9 mouse cellular contexts compared by ENCODE assay signal in genomic region chr17:49691455-49691805, GRCm38 (mm10).
DNase-seq lines count a peak whose midpoint lies in the region; ATAC-seq lines count a peak whose summit lies in the region.
"Had no signal": no experiment of that assay in that cellular context is flagged by ENCODE, and none has a peak within 500 bp of the region (broad histone marks: within the 10 kb centered on the region; RNA-seq: fewer than 3 reads in every experiment).

No protein-coding gene starts in this region.

- WGBS in intestine, embryonic 14.5 days = 70% methylated on average over 9 of the region's 9 CpGs
- 70% methylated on average over 9 of the region's 9 CpGs for WGBS in intestine, embryonic 16.5 days
- WGBS in heart, embryonic 14.5 days = 29% methylated on average over 9 of the region's 9 CpGs
- 72% methylated on average over 9 of the region's 9 CpGs for WGBS in intestine, embryonic 15.5 days
- 62% methylated on average over 9 of the region's 9 CpGs for WGBS in stomach, embryonic 16.5 days
- WGBS in kidney, embryonic 16.5 days = 73% methylated on average over 9 of the region's 9 CpGs

- peak; percentile 55 for ATAC-seq in intestine, embryonic 14.5 days (replicated peaks; ENCODE audit: low FRiP score, low TSS enrichment, low read depth)
- ATAC-seq in intestine, embryonic 16.5 days = no peak; the same call in 1 of the 2 replicates
- no peak for ATAC-seq in heart, embryonic 14.5 days (ENCODE audit: insufficient number of reproducible peaks, insufficient read depth, low FRiP score, low read depth)
- ATAC-seq in intestine, embryonic 15.5 days = 0 out of 2 replicates have a peak, but pooled peaks have one; percentile 23
- peak; percentile 40; the same call in 1 of the 2 replicates for ATAC-seq in stomach, embryonic 16.5 days (ENCODE audit: insufficient read depth, low FRiP score)
- ATAC-seq in kidney, embryonic 16.5 days (ENCODE audit: low FRiP score, low TSS enrichment) = no peak

- no peak overlapping the region for H3K9ac ChIP-seq in intestine, embryonic 14.5 days (ENCODE audit: low read length)
- H3K9ac ChIP-seq in intestine, embryonic 16.5 days (ENCODE audit: low read depth, low read length) = no peak overlapping the region
- H3K9ac ChIP-seq in heart, embryonic 14.5 days (ENCODE audit: low read length) = no peak overlapping the region
- no peak overlapping the region for H3K9ac ChIP-seq in intestine, embryonic 15.5 days
- no peak overlapping the region for H3K9ac ChIP-seq in stomach, embryonic 16.5 days (ENCODE audit: low read length)
- no peak overlapping the region for H3K9ac ChIP-seq in kidney, embryonic 16.5 days (replicated peaks; ENCODE audit: low read length)

- no peaks in the 10 kb centered on the region for H3K9me3 ChIP-seq in intestine, embryonic 14.5 days (ENCODE audit: control insufficient read depth, low read length)
- no peaks in the 10 kb centered on the region for H3K9me3 ChIP-seq in intestine, embryonic 16.5 days (ENCODE audit: control insufficient read depth, low read length)
- 0 out of 2 replicates have a peak, but pooled peaks cover 3% of the 10 kb centered on the region for H3K9me3 ChIP-seq in heart, embryonic 14.5 days (ENCODE audit: control insufficient read depth, low read length)
- no peaks in the 10 kb centered on the region for H3K9me3 ChIP-seq in intestine, embryonic 15.5 days
- no peaks in the 10 kb centered on the region for H3K9me3 ChIP-seq in stomach, embryonic 16.5 days (replicated peaks; ENCODE audit: control insufficient read depth, low read length)
- no peaks in the 10 kb centered on the region for H3K9me3 ChIP-seq in kidney, embryonic 16.5 days (ENCODE audit: low read length)

- DNase-seq in intestine, embryonic 14.5 days (ENCODE audit: low spot score) = peak; percentile 51
- no peak for DNase-seq in urinary bladder, adult 18-20 months (ENCODE audit: low spot score in 2 of 2)
- DNase-seq: right cerebral cortex, postnatal 14 days; thymus, postnatal 4 days had no signal

- no peak overlapping the region for H3K4me2 ChIP-seq in intestine, embryonic 14.5 days (ENCODE audit: low read length)
- H3K4me2 ChIP-seq in intestine, embryonic 16.5 days (ENCODE audit: low read depth, low read length) = no peak overlapping the region
- H3K4me2 ChIP-seq in heart, embryonic 14.5 days (ENCODE audit: low read length) = peak overlapping the region; percentile 34
- no peak overlapping the region for H3K4me2 ChIP-seq in intestine, embryonic 15.5 days (replicated peaks)
- no peak overlapping the region for H3K4me2 ChIP-seq in stomach, embryonic 16.5 days (ENCODE audit: low read depth, low read length)
- H3K4me2 ChIP-seq in kidney, embryonic 16.5 days (replicated peaks; ENCODE audit: low read depth, low read length) = no peak overlapping the region

- H3K36me3 ChIP-seq in intestine, embryonic 14.5 days (ENCODE audit: control insufficient read depth, insufficient read depth, low read length) = no peaks in the 10 kb centered on the region
- no peaks in the 10 kb centered on the region for H3K36me3 ChIP-seq in intestine, embryonic 16.5 days (ENCODE audit: control insufficient read depth, insufficient read depth, low read length)
- H3K36me3 ChIP-seq in heart, embryonic 14.5 days (ENCODE audit: control insufficient read depth, insufficient read depth, low read length) = no peaks in the 10 kb centered on the region
- H3K36me3 ChIP-seq in intestine, embryonic 15.5 days = no peaks in the 10 kb centered on the region
- no peaks in the 10 kb centered on the region for H3K36me3 ChIP-seq in stomach, embryonic 16.5 days (ENCODE audit: control insufficient read depth, insufficient read depth, low read length)
- no peaks in the 10 kb centered on the region for H3K36me3 ChIP-seq in kidney, embryonic 16.5 days (ENCODE audit: insufficient read depth, low read length)

- no peak overlapping the region for H3K4me3 ChIP-seq in intestine, embryonic 14.5 days (ENCODE audit: low read depth, low read length)
- H3K4me3 ChIP-seq in intestine, embryonic 16.5 days (ENCODE audit: low read length) = no peak overlapping the region
- no peak overlapping the region for H3K4me3 ChIP-seq in heart, embryonic 14.5 days (ENCODE audit: control insufficient read depth in 1 of 2, insufficient read depth in 1 of 2, low read depth in 1 of 2, low read length in 2 of 2)
- no peak overlapping the region for H3K4me3 ChIP-seq in intestine, embryonic 15.5 days (replicated peaks)
- H3K4me3 ChIP-seq in stomach, embryonic 16.5 days (replicated peaks; ENCODE audit: low read length) = no peak overlapping the region
- H3K4me3 ChIP-seq in kidney, embryonic 16.5 days (ENCODE audit: low read length) = no peak overlapping the region

- peaks cover 7% of the 10 kb centered on the region; the same call in 1 of the 2 replicates for H3K4me1 ChIP-seq in intestine, embryonic 14.5 days (replicated peaks; ENCODE audit: control insufficient read depth, insufficient read depth, low read length)
- H3K4me1 ChIP-seq in intestine, embryonic 16.5 days (ENCODE audit: control insufficient read depth, insufficient read depth, low read length) = 0 out of 2 replicates have a peak, but pooled peaks cover 5% of the 10 kb centered on the region
- peaks cover 12 to 22% of the 10 kb centered on the region in 2 experiments for H3K4me1 ChIP-seq in heart, embryonic 14.5 days (ENCODE audit: control insufficient read depth in 2 of 2, insufficient read depth in 2 of 2, low read length in 2 of 2)
- H3K4me1 ChIP-seq in intestine, embryonic 15.5 days (replicated peaks) = no peaks in the 10 kb centered on the region; the same call in 1 of the 2 replicates
- peaks cover 12% of the 10 kb centered on the region for H3K4me1 ChIP-seq in stomach, embryonic 16.5 days (ENCODE audit: control insufficient read depth, insufficient read depth, low read length)
- H3K4me1 ChIP-seq in kidney, embryonic 16.5 days (ENCODE audit: insufficient read depth, low read length) = no peaks in the 10 kb centered on the region

- H3K27me3 ChIP-seq in intestine, embryonic 14.5 days (replicated peaks; ENCODE audit: control insufficient read depth, insufficient read depth, low read length) = no peaks in the 10 kb centered on the region
- H3K27me3 ChIP-seq in intestine, embryonic 16.5 days (replicated peaks; ENCODE audit: control insufficient read depth, insufficient read depth, low read length) = no peaks in the 10 kb centered on the region
- no peaks in the 10 kb centered on the region for H3K27me3 ChIP-seq in heart, embryonic 14.5 days (ENCODE audit: control insufficient read depth, insufficient read depth, low read length)
- no peaks in the 10 kb centered on the region for H3K27me3 ChIP-seq in intestine, embryonic 15.5 days (replicated peaks)
- H3K27me3 ChIP-seq in stomach, embryonic 16.5 days (ENCODE audit: control insufficient read depth, insufficient read depth, low read length) = no peaks in the 10 kb centered on the region
- H3K27me3 ChIP-seq in kidney, embryonic 16.5 days (ENCODE audit: insufficient read depth, low read length) = no peaks in the 10 kb centered on the region

- H3K27ac ChIP-seq in intestine, embryonic 14.5 days (ENCODE audit: low read depth) = peak overlapping the region; percentile 0; the same call in 1 of the 2 replicates
- H3K27ac ChIP-seq in intestine, embryonic 16.5 days (ENCODE audit: low read length) = no peak overlapping the region
- peak overlapping the region; percentile 57 to 69 for H3K27ac ChIP-seq in heart, embryonic 14.5 days (replicated peaks in 1 of 2; ENCODE audit: control insufficient read depth in 1 of 2, insufficient read depth in 1 of 2, low read depth in 2 of 2, low read length in 2 of 2)
- H3K27ac ChIP-seq in intestine, embryonic 15.5 days = no peak overlapping the region
- peak overlapping the region; percentile 14; the same call in 1 of the 2 replicates for H3K27ac ChIP-seq in stomach, embryonic 16.5 days (ENCODE audit: low read length)
- H3K27ac ChIP-seq in kidney, embryonic 16.5 days (ENCODE audit: low read length) = no peak overlapping the region

Comparison
In these comparisons a context has a peak if more than half of its experiments do, and no peak if none do; other contexts are left out.
1. ATAC-seq: peak in intestine, embryonic 14.5 days (single experiment), intestine, embryonic 15.5 days (single experiment) and stomach, embryonic 16.5 days (single experiment); none in intestine, embryonic 16.5 days (single experiment), heart, embryonic 14.5 days (single experiment) and kidney, embryonic 16.5 days (single experiment).
2. H3K27ac ChIP-seq: peak in intestine, embryonic 14.5 days (single experiment), heart, embryonic 14.5 days (2 of 2) and stomach, embryonic 16.5 days (single experiment); none in intestine, embryonic 16.5 days (single experiment), intestine, embryonic 15.5 days (single experiment) and kidney, embryonic 16.5 days (single experiment).